Mouse (Mus musculus) splenic B cell, adult 2 months (primary cell): ENCODE data around the gene Zmiz1.

ENCODE experiments used
- DNase-seq: peaks from one replicate; pipeline ENCODE4 v3.0.0-alpha.2; 2011; ENCODE audit warnings: low read depth, low spot score
- H3K27me3 ChIP-seq: 2 replicates; pipeline ENCODE4 v1.6.1; 2012; ENCODE audit warnings: mild to moderate bottlenecking, low read length, moderate library complexity, mixed read lengths; ENCODE audit not compliant: control insufficient read depth, poor library complexity, insufficient read depth, severe bottlenecking
- H3K36me3 ChIP-seq: 2 replicates; pipeline ENCODE4 v1.6.1; 2012; ENCODE audit warnings: mild to moderate bottlenecking, low read length, moderate library complexity, mixed read lengths; ENCODE audit not compliant: control insufficient read depth, poor library complexity, insufficient read depth, severe bottlenecking

Zmiz1 gene

DNA sequence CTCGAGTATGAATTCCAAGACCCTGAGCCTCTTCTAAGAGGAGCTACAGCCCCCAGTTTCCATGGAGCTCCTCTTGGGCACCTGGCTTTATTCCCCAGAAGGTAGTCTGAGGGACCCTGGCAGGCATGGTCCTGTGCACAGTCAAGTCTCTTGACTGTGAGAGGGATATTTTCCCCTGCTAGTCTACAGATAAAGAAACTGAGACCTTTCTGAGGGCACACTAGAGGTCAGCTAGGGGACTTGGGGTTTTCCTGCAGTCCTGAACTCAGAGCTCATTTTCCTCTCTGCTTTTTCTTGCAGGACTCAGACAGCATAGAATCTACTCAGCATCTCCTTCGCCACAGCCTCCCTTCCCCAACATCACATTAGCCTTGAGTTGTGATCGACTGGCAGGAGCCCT lies 43.4 kb downstream of the Zmiz1 start:
- DNase-seq: no peak
- H3K36me3 ChIP-seq: no peaks in the 10 kb centered on the region; the same call in 1 of the 2 replicates
- no peaks in the 10 kb centered on the region for H3K27me3 ChIP-seq

DNA sequence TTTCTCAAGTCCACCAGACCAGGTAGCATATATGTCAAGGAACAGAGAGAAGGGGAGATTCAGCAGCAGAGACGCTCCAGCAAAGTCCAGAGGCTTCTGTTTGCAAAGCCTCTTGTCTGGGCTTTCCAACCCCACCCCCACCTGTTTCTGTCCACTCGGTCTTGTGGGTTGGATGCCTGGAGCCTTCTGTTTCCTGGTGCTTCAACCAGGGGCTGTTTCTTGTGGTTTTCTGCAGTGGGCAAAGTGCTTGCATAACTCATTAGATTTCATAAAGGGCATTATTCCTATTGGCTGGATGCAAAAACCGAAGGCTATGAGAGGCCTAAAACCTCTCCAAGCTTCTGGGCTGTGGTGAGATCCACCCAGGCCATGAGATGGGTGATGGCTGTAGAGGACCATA lies 45.3 kb downstream of the Zmiz1 start:
- no peaks in the 10 kb centered on the region for H3K27me3 ChIP-seq
- DNase-seq: no peak
- no peaks in the 10 kb centered on the region; the same call in 1 of the 2 replicates for H3K36me3 ChIP-seq

DNA sequence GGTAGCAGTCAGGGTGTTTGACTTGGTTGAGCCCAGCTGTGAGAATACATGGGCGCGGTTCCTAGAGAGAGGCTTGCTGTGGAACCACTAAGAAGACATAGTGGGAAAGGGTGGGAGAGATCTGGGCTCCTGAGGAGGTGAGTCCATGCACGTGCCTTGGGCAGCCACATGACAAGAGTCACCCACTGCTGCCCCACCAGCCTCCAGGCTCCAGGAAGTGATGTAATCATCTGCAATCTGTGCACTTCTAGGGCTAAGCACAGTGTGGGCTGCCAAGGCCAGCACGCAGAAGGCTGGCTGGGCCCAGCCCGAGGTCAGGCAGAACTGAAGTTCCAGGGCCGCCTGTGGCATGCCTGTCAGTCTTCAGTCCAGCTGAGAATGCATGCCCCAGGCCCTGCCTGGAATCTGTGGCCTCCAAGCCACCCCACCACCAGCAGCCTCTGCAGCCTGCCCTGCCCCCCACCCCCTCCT lies 46.3 kb downstream of the Zmiz1 start:
- peak; percentile 40 for DNase-seq
- Histone ChIP-seq H3K27me3 (no peaks in the 10 kb centered on the region), H3K36me3 (no peaks in the 10 kb centered on the region; the same call in none of the 2 replicates)

DNA sequence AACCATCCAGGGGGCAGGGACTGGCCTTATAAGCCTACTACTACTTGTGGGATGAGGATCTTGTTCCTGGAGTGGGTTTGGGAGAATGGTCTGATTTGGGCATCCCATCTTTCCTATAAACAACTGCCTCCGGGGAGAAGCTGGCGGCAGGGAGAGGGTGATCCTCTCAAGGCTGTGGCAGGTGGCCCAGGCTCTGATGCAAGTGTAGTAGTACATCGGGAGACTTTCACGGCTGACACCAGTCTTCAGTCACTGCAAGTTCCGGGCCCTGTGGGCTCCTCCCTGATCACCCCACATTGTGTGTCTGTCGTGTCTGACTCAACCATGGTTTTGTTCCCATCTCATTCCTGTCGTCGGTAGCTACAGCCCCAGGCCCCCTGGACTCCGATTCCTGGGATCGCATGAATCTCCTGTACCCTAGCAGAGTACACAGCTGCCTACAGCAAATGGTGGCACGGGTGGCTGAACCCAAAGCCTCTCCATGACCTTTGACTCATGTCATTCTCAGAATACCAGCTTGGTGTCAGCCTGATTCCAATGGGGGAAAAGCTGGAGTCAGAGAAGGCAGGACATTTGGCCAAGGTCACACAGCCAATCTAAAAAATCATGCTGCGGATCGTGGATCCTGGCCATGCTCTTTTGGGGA lies 49.2 kb downstream of the Zmiz1 start:
- DNase-seq: no peak
- Histone ChIP-seq H3K27me3 (no peaks in the 10 kb centered on the region), H3K36me3 (no peaks in the 10 kb centered on the region; the same call in none of the 2 replicates)

DNA sequence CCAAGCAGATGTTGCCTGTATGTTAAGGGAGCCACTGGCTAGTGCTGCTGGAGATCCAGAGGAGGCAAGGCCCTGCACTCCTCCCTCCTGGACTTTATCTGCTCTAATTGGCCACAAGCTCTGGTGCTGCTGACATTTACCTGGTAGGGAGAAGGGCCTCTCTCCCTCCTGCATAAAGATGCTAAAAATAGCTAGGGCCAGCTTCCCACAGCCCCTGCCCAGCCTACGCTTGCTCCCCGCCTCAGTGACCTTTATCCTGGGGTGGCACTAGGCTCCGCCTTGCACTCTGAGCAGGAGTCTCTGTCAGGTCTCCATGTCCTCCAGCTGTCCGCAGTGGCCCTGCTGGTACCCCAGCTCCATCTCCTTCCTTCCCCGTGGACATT lies 49.8 kb downstream of the Zmiz1 start:
- no peak for DNase-seq
- no peaks in the 10 kb centered on the region; the same call in none of the 2 replicates for H3K36me3 ChIP-seq
- H3K27me3 ChIP-seq: no peaks in the 10 kb centered on the region

DNA sequence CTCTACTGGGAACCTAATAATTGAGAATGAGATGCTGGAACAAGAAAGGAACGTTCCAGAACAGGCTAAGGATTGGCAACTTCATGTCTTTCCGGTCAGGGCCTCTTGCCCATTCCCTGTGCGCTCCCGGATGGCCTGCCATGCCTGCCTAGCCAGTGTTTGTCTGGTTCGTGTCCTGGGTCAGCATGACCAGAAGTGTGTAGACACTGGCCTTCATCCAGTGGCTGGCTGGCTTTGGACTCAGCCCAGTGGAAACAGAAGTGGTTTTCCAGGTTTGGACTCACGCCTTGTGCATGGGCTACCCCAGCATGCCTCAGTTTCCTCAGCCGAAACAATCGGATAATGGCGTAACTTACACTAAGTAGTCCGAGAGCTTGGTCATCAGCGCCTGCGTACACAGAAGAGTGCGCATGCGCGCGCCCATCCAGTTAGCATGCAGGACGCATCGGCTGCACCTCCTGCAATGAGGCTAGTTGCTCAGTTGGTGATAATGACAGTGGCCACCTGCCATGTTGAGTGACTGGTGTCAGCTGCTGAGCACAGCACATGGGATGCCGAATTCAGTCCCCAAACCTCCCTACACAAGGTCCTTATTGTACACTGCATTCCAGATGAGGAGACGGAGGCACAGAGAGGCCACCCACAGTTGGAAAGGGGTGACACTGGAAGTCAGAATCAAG lies 50.6 kb downstream of the Zmiz1 start:
- H3K27me3 ChIP-seq: no peaks in the 10 kb centered on the region
- H3K36me3 ChIP-seq: no peaks in the 10 kb centered on the region; the same call in none of the 2 replicates
- no peak for DNase-seq

DNA sequence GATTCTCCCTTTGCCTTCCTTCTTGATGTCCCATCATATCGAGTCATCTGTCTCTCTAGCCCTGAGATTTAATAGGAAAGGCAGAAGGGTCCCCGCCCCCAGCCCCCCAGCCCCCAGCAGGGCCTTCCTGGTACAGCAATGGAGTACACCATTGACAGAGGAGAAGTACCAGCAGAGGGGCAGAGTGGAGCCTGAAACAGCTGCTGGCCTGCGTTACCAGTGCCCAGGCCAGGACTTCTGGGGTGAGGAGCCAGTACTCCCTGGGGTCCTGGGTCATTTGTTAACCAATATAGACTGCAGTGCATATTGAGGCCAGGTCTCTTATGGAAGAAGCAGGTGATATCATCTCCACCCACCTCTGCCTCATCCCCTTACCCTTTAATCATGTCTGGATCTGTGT lies 51.4 kb downstream of the Zmiz1 start:
- Histone ChIP-seq H3K36me3 (no peaks in the 10 kb centered on the region; the same call in none of the 2 replicates), H3K27me3 (no peaks in the 10 kb centered on the region)

DNA sequence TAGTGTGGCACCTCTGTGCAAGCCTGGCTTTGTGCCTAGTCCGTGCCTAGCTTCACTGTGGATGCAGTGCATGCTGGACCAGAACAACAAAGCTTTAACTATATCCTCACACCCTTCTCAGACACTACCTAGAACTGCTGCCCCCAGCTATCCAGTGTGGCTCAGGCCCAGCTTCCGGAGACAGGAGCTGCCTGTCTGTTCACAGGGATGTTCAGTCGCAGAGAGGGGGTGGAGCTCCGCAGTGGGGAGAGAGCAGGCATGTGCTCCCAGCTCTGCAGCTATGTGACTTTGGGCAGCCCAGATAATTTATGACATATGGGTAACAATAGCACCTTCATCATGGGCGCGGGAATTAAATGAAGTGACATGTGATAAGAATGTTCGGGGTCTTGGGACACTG lies 52.0 kb downstream of the Zmiz1 start:
- H3K36me3 ChIP-seq: no peaks in the 10 kb centered on the region; the same call in 1 of the 2 replicates
- DNase-seq: no peak
- H3K27me3 ChIP-seq: no peaks in the 10 kb centered on the region

More for the DNA sequence above, 51.4 kb downstream of the Zmiz1 start:
- no peak for DNase-seq

DNA sequence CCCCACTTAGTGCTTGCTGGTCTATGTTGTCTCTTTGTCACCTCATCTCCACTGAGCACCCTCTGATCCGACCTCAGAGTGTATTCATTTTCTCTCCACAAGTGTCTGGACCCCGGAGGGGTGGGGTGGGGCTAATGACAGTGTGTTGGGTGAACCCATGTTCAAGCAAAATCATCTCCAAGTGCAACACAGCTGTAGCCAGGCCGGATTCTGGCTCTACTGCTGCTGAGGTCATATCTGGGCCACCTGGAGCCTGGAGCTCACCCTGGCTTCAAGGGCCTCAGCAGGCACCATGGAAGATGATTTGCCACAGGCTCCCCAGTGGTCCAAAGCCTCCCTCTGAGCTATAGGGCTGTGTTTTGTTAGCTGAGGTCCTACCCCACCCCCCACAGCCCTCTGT lies 52.6 kb downstream of the Zmiz1 start:
- DNase-seq: no peak
- no peaks in the 10 kb centered on the region; the same call in 1 of the 2 replicates for H3K36me3 ChIP-seq
- no peaks in the 10 kb centered on the region for H3K27me3 ChIP-seq

DNA sequence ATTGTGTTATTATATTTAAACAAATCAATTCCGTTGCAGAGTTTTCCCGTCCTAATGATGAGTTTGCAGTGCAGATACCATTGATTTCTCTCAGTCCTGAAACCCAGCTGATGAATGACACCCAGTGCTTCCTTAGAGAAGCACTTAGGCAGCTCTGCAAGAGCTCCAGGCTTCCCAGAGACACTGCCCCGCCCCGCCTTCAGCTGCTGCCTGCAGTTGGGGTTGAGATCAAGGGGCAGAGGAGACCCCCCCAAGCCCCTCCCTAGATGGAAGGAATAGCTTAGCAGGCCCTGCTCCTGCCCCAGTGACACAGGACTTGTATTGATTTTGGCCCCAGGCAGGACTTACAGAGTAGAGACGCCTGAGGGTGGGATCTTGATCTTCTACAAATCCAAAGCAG lies 53.0 kb downstream of the Zmiz1 start:
- H3K36me3 ChIP-seq: no peaks in the 10 kb centered on the region; the same call in 1 of the 2 replicates
- H3K27me3 ChIP-seq: no peaks in the 10 kb centered on the region
- DNase-seq: no peak

DNA sequence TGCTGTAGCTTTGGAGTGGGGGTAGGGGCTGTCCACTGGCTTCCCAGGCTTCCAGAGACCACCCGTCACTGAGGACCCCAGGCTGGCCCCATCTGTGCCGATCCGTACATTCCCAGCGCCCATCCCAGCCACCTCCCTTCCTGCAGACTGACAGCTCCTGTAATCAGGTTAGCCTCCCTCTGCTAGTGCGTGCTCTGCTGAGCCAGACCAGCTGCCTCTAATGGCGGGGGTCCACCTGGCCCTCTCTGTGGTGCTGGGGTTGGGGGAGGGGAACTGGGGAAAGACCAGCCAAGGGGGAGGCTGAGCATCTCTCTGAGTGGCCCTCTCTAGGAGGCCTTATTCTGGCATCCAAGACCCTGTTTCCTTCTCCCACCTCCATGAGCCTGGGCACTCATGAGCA lies 53.8 kb downstream of the Zmiz1 start:
- Histone ChIP-seq H3K27me3 (no peaks in the 10 kb centered on the region), H3K36me3 (no peaks in the 10 kb centered on the region; the same call in 1 of the 2 replicates)
- DNase-seq: no peak

DNA sequence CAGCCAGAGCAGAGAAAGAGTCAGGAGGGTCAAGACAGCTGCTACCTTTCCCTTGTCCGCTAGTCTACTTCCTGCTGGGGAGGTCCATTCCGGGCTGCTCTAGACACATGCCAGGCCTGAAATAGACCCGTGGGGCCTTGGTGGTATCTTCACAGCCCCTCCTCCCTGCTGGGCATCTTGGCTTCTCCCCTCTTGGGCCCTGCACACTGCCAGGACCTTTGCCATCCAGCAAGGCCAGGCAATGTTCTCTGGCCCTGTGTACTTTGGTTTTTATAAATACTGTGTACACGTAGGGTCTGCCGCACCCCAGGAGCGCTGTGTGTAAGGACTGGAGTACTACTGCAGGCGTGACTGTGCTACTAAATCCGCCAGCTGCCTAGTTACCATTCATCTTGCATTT lies 54.5 kb downstream of the Zmiz1 start:
- Histone ChIP-seq H3K36me3 (no peaks in the 10 kb centered on the region; the same call in 1 of the 2 replicates), H3K27me3 (no peaks in the 10 kb centered on the region)
- DNase-seq: no peak

DNA sequence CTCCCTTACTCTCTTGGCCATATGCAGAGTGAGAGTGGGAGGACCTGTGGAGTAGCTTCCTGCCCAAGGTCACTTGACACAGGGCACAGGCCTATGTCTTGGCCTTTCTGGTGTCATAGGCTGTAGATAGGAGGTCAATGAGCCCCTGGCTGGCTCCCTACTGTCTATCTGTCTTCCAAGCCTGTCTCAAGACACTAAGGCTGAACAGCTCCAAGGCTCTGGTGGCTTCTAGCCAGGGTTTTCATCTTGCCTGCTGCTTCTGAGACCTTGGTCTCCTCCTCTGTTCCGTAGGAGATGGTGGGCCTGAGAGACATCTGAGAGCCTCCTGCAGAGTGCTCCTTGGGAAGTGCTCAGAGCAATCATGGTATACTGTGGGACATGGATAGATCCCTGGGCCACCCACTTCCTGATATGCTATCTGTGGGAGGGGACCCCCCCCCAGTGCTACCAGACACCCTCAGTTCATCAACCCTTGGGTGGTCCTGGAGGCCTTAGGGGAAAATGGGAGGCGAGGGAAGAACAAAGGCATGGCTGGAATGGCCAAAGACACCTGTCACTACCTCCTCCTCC lies 56.0 kb downstream of the Zmiz1 start:
- no peak for DNase-seq
- no peaks in the 10 kb centered on the region for H3K27me3 ChIP-seq
- no peaks in the 10 kb centered on the region for H3K36me3 ChIP-seq

DNA sequence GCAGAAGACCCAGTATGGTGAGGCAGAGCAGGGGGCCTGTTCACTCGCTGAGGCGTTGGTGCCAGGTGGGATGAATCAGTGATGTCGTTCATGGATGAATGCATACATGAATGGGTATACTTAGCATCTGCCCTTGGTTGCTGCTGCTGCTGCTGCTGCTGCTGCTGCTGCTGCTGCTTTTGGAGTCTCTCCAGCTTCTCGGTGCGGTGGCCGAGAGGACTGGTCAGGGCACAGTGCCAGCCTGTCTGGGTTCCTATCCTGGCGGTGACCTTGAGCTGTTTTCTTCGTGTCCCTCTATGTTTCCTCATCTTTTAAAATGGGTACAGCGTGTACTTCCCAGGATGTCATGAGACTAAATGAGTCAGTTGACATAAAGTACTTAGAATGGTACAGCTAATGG lies 56.9 kb downstream of the Zmiz1 start:
- H3K36me3 ChIP-seq: no peaks in the 10 kb centered on the region
- no peaks in the 10 kb centered on the region for H3K27me3 ChIP-seq
- no peak for DNase-seq
